Mouse (Mus musculus): ENCODE data around the gene Ubqln1.

The Ubqln1 gene

GRCm38 (mm10) chr13:58215592-58216341, at the start of gene Ubqln1:
Gene Ubqln1, minus strand, starts transcription at chr13:58215653.
- peak; percentile 77 for DNase-seq (ENCODE audit: low spot score)

GRCm38 (mm10) chr13:58263546-58263945, 48.1 kb upstream of the Ubqln1 start:
- DNase-seq (ENCODE audit: low spot score): no peak

- no peak for DNase-seq (ENCODE audit: low spot score)
These were observed 46.2 kb upstream of the Ubqln1 start for GRCm38 (mm10) chr13:58261674-58262073.

GRCm38 (mm10) chr13:58253268-58253667, 37.8 kb upstream of the Ubqln1 start:
- DNase-seq (ENCODE audit: low spot score): no peak

GRCm38 (mm10) chr13:58248957-58249356, 33.5 kb upstream of the Ubqln1 start:
- DNase-seq (ENCODE audit: low spot score): no peak

GRCm38 (mm10) chr13:58236536-58236935, 21.1 kb upstream of the Ubqln1 start:
- no peak for DNase-seq (ENCODE audit: low spot score)

- DNase-seq (ENCODE audit: low spot score): no peak
These were observed 17.2 kb upstream of the Ubqln1 start for GRCm38 (mm10) chr13:58232611-58233010.

GRCm38 (mm10) chr13:58232070-58232469, 16.6 kb upstream of the Ubqln1 start:
- DNase-seq (ENCODE audit: low spot score): no peak

- no peak for DNase-seq (ENCODE audit: low spot score)
These were observed 13.2 kb upstream of the Ubqln1 start for GRCm38 (mm10) chr13:58228624-58229023.

GRCm38 (mm10) chr13:58225694-58226093, 10.2 kb upstream of the Ubqln1 start:
- DNase-seq (ENCODE audit: low spot score): no peak

GRCm38 (mm10) chr13:58220206-58220605, 4.8 kb upstream of the Ubqln1 start:
- DNase-seq (ENCODE audit: low spot score): no peak

GRCm38 (mm10) chr13:58217536-58217935, 2.1 kb upstream of the Ubqln1 start:
- DNase-seq (ENCODE audit: low spot score): no peak

- DNase-seq (ENCODE audit: low spot score): no peak
These were observed 942 bp upstream of the Ubqln1 start for GRCm38 (mm10) chr13:58216395-58216794.

GRCm38 (mm10) chr13:58215253-58215591, 231 bp downstream of the Ubqln1 start:
- no peak for DNase-seq (ENCODE audit: low spot score)

- no peak for DNase-seq (ENCODE audit: low spot score)
These were observed 854 bp downstream of the Ubqln1 start for GRCm38 (mm10) chr13:58214346-58215252.

GRCm38 (mm10) chr13:58213801-58214200, 1.7 kb downstream of the Ubqln1 start:
- no peak for DNase-seq (ENCODE audit: low spot score)

GRCm38 (mm10) chr13:58212530-58212929, 2.9 kb downstream of the Ubqln1 start:
- DNase-seq (ENCODE audit: low spot score): no peak

- no peak for DNase-seq (ENCODE audit: low spot score)
These were observed 5.0 kb downstream of the Ubqln1 start for GRCm38 (mm10) chr13:58210441-58210840.

- DNase-seq (ENCODE audit: low spot score): no peak
These were observed 9.4 kb downstream of the Ubqln1 start for GRCm38 (mm10) chr13:58206084-58206483.

- DNase-seq (ENCODE audit: low spot score): no peak
These were observed 10.5 kb downstream of the Ubqln1 start for GRCm38 (mm10) chr13:58204986-58205385.

- DNase-seq (ENCODE audit: low spot score): no peak
These were observed 11.3 kb downstream of the Ubqln1 start for GRCm38 (mm10) chr13:58204202-58204601.

GRCm38 (mm10) chr13:58202903-58203302, 12.6 kb downstream of the Ubqln1 start:
- no peak for DNase-seq (ENCODE audit: low spot score)

GRCm38 (mm10) chr13:58201908-58202307, 13.5 kb downstream of the Ubqln1 start:
- DNase-seq (ENCODE audit: low spot score): no peak
